8 mouse cellular contexts compared by ENCODE assay signal in genomic region chr13:74591401-74591821, GRCm38 (mm10). TPM values are rescaled to one million over a fixed set of nuclear protein-coding genes. Genes with fewer than 3 reads are reported as not detected.
DNase-seq lines count a peak whose midpoint lies in the region; ATAC-seq and TF ChIP-seq lines count a peak whose summit lies in the region.
"Not testable (repeated sequence)": the region's sequence is repeated elsewhere in the genome, so short reads cannot be mapped to it uniquely, and the experiment has no call there.

No protein-coding gene starts in this region.

- DNase-seq in ES-E14 (ENCODE audit: low read depth, low spot score): peak; percentile 57
- DNase-seq in adrenal gland, adult 8-10 months: peak; percentile 4
- not testable (repeated sequence) for DNase-seq in gastrocnemius, adult 2 months
- DNase-seq in heart, postnatal 36 days: peak; percentile 6 to 7
- DNase-seq in kidney, postnatal 36 days: peak; percentile 13 to 19
- peak; percentile 9 to 21 for DNase-seq in lung, adult 18-20 months
- peak; percentile 7 for DNase-seq in thymus, postnatal 14 days

- 0 out of 2 replicates have a peak overlapping the region, but pooled peaks have one; percentile 2 for H3K4me2 ChIP-seq in neural tube, embryonic 15.5 days

- intact Hi-C loops in gastrocnemius, adult 2 months (cut with DNase I); heart, postnatal 36 days (cut with DNase I): not testable (repeated sequence)

- TF ChIP-seq CTCF in gastrocnemius, adult 2 months (IDR thresholded peaks at IDR 0.05): not testable (repeated sequence)

- in situ Hi-C loops in ES-E14 (cut with MboI; ENCODE audit: low sequenced_read_pairs in 2 of 2, unreplicated experiment in 2 of 2): not testable (repeated sequence)

- H3K9me3 ChIP-seq in ES-E14 (ENCODE audit: control insufficient read depth, insufficient read depth, low read depth, low read length); neural tube, embryonic 15.5 days (replicated peaks): not testable (repeated sequence)

- peak overlapping the region; percentile 67; the same call in 1 of the 2 replicates for H3K9ac ChIP-seq in ES-E14 (ENCODE audit: insufficient read depth, low read depth, low read length, poor library complexity, severe bottlenecking)
- H3K9ac ChIP-seq in neural tube, embryonic 15.5 days (replicated peaks): not testable (repeated sequence)

- peak overlapping the region; percentile 68 for H3K27ac ChIP-seq in ES-E14 (ENCODE audit: insufficient read depth, low read depth, low read length, poor library complexity, severe bottlenecking)
- H3K27ac ChIP-seq in gastrocnemius, adult 2 months; neural tube, embryonic 15.5 days (replicated peaks): not testable (repeated sequence)

- not testable (repeated sequence) for ATAC-seq in neural tube, embryonic 15.5 days (ENCODE audit: low FRiP score)

- H3K4me3 ChIP-seq in ES-E14 (ENCODE audit: insufficient read depth in 1 of 2, low read depth in 1 of 2, low read length in 2 of 2, poor library complexity in 1 of 2, severe bottlenecking in 1 of 2): peak overlapping the region; percentile 63 to 95
- peak overlapping the region; percentile 32 for H3K4me3 ChIP-seq in gastrocnemius, adult 2 months
- H3K4me3 ChIP-seq in neural tube, embryonic 15.5 days (replicated peaks): not testable (repeated sequence)

- not testable (repeated sequence) for H3K36me3 ChIP-seq in ES-E14 (ENCODE audit: control insufficient read depth, insufficient read depth, low read length, poor library complexity, severe bottlenecking); neural tube, embryonic 15.5 days

- not testable (repeated sequence) for H3K4me1 ChIP-seq in ES-E14 (ENCODE audit: control insufficient read depth in 2 of 2, insufficient read depth in 2 of 2, low read length in 2 of 2, poor library complexity in 1 of 2); neural tube, embryonic 15.5 days

- WGBS in neural tube, embryonic 15.5 days: 60% methylated on average over 12 of the region's 12 CpGs

- H3K27me3 ChIP-seq in neural tube, embryonic 15.5 days (replicated peaks): not testable (repeated sequence)

RNA-seq across cellular contexts. Expression of gene Erap1, which starts 48.0 kb away (rescaled TPM):
- total RNA-seq in ES-E14 (2012; rRNA removed): 8.2 and 11.3 TPM in 2 replicates
- total RNA-seq in adrenal gland, adult 8-10 months (2022): 10 to 100 TPM; 57.3 to 83.6 (median 70.5) TPM
- 10 to 100 TPM; 23.5 to 37.2 TPM for total RNA-seq in gastrocnemius, adult 2 months (2021)
- total RNA-seq in heart, postnatal 36 days (2021): 10 to 100 TPM; 48.7 to 58.7 TPM
- 7.3 and 13.6 TPM in 2 replicates for polyA plus RNA-seq in neural tube, embryonic 15.5 days (2015; fragmentation: Nextera tagmentation; extraction: Ambion mirVana)
